Mouse (Mus musculus): ENCODE results near the gene Peg12.

The Peg12 gene

DNA sequence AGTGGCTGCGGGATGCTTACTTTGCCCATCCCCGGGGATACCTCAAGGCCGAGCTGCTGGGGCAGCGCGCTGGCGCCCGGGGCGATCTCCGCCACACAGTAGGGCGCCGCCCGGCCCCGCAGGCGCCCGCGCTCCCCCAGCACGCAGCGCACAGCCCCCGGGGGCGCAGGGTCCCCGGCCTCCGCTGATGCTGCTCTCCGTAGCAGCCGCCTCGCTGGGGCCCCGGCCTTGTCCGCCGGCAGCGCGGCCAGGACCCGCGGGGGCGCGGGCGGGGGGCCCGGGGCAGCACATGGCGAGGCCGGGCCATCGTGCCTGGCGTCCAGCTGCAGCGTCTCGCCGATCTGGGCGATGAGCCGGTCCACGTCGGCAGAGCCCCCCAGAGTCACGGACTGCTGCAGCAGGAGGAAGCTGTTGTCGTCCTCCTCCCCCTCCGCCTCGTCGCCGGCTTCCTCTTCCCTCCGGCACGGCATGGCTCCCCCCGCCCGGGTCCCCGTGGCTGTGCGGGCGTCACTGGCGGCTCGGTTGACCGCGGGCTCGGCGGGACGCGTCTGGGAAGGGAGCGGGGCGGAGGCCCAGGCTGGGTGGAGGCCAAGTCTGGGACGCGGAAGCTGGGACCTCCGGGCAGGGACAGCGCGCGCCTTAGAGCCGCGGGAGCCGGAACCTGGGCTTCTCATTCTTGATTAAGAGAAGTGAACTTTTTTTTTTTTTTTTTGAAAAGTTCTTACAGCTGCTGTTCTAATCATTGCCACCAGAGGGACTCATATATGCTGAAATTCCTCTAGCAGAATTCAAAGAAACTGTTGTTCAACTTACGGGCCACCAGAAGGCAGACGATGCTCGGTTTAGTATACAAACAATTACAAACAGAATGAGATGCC lies at the start of gene Peg12:
Gene Peg12 (minus strand): TSS at position 633 of the 878 bp plus-strand sequence.
- DNase-seq (ENCODE audit: low spot score in 2 of 2): peak; percentile 4 to 24

DNA sequence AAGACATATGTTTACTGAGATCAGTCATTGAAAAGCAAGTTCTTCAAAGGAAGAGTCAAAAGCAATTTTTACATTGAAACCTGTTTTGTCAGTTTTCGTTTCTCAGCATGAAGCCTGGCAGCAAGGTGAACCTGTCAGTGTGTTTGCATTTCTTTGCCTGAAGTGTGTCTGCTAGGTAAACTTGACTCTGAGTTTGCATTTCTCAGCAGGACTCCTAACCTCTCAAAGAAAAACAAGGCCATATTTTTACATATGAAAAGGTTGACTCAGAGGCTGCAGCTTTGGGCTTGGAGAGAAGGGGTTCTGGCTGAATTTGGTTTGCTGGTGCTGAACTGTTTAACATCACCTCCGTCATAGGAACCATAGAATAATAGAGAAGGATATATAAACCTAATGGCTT lies 21.8 kb upstream of the Peg12 start:
- DNase-seq (ENCODE audit: low spot score in 2 of 2): no peak

DNA sequence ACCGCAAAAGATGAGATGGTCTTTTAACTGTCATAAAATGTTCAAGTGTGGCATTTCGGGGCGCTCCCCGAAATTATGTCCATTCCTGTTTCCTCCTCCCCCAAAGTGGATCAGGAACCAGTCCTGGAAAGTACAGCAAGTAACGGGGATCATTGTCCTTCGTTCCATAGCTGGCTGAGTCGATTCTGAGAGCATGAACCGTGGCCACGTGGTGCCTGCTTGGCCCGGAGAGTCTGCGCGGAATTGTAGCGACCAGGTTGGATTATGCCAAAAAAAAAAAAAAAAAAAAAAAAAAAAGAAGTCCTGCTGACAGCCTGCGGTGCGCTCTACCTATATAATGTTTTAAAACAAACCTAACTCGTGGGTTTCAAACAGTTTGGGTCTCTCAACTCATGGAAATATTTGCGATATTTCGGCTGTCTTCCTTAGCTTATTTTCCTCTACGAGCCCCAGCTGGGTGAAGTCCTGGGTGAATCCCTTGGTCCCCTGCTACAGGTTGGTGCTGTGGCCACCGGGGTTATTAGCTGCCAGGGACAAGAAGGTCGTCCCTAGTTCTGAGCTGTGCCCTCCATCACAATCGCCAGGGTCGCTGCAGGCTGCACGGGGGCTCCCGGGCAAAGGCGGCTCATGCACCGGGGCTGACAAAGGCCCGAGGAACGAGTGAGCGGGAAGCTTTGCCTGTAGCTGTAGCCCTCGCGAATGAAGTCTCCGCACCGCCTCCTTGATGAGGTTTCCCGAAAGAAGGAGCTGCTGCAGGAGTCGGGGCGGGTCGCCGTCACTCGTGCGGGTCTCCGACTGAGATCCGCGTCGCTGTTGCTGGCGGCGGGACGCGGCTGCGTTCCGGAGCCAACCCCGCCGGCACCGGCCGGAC lies 1.1 kb downstream of the Peg12 start:
- DNase-seq (ENCODE audit: low spot score in 2 of 2): peak; percentile 4 to 9

DNA sequence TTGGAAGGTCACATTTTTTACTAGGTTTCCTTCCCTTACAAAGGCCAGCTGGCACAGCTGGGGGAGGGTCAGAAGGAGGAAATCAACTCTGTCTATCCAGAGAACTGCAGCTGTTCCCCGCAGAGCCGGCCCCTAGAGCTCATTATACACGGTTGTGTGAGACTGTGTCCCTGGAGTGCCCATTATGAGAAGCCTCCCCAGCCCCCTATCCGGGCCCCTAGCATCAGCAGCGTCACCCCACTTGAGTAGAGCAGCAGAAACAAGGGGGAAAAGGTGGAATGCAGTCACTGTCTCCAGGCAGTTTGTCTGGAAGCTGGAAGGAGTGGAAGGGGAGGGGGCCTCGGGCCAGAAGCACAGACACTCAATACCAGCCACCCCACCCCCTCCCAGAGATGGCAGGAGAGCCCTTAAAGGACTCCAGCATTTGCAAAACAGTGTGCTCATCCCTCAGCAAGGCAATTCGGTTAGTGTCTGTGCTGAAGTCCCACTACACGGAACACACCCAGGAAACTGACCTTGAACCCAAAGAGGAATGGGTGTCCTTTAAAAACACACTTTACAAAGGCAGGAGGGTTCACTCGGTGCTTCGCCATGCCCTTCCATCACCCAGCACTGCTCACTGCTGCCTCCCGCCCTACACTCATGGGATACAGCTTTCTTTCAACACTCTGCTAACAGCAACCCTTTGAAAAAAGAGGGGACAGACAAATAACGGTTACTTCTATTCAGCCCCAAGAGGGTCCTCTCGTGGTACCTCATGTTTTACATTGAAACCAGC lies 1.9 kb downstream of the Peg12 start:
- no peak for DNase-seq (ENCODE audit: low spot score in 2 of 2)

DNA sequence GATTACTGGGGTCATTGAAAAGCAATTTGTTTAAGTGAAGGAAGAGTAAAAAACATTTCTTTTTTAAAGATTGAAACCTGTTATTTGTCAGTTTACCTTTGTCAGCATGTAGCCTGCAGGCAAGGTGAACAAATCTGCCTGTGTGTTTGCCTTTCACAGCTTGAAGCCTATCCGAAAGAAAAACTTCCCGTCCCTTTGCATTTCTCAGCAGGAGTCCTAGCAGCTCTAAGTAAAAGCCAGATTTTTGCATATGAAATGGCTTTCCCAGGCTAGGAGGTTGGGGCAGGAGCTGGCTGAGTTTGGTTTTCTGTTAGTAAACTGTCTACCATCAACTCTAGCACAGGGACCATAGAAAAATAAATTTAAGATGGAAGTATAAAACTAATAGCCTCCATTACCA lies 12.0 kb downstream of the Peg12 start:
- DNase-seq (ENCODE audit: low spot score in 2 of 2): no peak

DNA sequence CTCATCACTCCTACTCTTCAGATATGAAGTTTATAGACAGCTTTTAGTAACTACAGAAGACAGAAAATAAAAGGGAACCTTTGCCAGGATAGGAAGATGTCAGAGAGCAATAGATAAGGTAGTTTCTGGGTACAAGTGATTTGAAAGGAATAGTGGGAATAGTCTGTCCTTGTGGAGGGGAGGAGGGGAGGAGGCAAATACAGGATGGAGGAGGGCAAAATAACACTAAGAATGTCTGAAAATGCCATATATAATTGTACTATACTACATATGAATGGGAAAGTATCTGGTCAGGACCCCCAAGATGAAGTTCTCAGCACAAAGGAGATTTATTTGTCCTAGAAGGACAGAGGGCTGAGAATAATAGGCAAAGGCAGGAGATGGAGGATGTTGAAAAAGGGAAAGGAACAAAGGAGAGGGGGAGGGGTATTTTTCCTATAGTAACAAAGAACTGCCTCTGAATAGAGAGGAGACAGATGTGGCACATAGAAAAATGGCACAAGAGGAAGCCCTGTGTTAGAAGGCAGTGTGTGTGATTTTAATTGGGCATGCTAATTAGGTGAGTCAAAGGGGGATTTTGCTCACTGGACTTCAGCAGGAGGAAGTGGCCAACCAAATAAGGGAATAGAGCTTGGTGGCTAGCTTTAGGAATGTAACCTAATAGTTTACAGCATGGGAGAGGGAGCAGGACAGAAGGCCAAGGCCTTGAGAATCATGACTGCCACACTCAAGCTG lies 18.7 kb downstream of the Peg12 start:
- DNase-seq (ENCODE audit: low spot score in 2 of 2): no peak

DNA sequence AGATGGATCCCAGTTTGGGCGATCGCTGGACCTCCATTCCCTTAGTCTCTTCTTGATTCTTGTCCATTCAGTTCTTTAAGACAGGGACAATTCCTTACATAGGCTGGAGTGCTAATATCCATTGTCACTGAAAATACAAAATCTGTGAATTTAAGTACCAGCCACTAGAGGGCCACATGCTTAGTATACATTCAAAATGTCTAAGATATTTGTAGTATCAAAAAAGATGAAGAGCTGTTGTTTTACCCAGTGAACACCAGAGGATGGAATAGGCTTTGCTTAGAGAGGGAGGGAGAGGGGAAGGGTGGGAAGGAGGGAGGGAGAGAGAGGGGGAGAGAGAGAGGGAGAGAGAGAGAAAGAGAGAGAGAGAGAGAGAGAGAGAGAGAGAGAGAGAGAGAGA lies 27.9 kb downstream of the Peg12 start:
- no peak for DNase-seq (ENCODE audit: low spot score in 2 of 2)

DNA sequence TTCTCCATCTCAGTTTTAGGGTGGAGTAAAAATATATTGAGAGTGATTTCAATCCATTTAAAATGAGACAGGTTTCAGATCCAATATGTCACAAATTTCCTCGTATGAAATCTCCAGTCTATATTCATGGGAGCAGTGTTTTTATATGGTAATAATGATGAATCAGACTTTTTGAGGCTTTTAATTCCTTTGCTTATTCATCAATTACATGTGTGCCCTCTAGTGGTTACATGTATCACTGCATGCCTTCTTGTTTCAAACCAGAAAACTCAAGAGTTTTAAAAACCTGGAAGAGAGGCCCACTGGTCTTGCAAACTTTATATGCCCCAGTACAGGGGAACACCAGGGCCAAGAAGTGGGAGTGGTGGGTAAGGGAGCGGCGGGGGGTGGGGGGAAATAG lies 31.1 kb downstream of the Peg12 start:
- no peak for DNase-seq (ENCODE audit: low spot score in 2 of 2)

DNA sequence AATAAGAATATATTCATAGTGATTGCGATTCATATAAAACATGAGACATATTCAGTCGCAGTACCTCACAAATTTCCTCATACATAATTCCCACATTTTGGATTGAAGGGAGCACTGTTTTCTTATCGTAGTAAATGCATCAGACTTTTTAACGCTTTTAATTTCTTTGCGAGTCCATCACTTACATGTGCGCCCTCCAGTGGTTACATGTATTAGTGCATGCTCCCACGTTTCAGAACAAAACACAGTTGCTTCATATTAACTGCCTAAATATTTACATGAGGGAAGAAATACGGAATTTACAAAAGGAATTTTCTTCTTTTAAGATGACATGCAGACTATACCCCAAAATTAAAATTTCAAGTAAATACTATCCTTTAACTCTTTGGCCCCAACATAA lies 36.0 kb downstream of the Peg12 start:
- peak; percentile 6 to 7 for DNase-seq (ENCODE audit: low spot score in 2 of 2)

DNA sequence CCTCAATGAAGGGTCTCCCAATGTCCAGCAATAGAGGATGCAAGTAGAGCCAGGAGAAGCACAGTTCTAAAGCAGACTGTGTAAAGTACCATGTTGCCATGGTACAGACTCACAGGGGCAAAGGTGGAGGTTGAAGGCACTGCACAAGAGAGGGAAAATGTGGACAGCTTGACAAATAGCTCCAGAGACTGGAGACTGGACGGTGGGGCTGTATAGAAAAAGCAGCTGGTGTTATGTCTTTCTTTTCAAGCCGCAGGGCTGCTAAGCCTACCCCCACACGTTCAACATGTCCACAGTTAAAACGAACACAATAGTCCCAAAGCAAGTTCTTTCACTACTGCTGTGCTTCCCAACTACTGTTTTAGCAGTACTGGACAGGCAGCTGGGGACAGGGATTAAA lies 41.1 kb downstream of the Peg12 start:
- DNase-seq (ENCODE audit: low spot score in 2 of 2): no peak

DNA sequence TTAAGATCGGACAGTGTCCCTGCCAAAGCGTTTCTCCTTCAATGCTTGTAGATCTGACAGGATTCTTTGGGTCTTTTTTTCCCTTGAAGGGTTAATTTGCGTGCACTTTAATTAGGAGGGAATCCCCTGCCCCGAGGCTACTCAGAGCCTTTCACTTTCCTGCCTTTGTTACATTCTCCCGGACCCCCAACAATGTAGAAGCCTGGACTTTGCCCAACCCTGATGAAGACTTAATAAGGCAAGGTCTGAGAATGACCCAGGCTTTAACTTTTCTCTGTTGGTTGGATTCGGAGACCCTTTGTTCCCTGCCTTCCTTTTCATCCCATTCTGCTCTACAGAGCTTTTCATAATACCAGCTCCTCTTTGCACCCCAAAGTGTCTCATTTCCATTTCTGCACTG lies 43.7 kb downstream of the Peg12 start:
- DNase-seq (ENCODE audit: low spot score in 2 of 2): no peak

DNA sequence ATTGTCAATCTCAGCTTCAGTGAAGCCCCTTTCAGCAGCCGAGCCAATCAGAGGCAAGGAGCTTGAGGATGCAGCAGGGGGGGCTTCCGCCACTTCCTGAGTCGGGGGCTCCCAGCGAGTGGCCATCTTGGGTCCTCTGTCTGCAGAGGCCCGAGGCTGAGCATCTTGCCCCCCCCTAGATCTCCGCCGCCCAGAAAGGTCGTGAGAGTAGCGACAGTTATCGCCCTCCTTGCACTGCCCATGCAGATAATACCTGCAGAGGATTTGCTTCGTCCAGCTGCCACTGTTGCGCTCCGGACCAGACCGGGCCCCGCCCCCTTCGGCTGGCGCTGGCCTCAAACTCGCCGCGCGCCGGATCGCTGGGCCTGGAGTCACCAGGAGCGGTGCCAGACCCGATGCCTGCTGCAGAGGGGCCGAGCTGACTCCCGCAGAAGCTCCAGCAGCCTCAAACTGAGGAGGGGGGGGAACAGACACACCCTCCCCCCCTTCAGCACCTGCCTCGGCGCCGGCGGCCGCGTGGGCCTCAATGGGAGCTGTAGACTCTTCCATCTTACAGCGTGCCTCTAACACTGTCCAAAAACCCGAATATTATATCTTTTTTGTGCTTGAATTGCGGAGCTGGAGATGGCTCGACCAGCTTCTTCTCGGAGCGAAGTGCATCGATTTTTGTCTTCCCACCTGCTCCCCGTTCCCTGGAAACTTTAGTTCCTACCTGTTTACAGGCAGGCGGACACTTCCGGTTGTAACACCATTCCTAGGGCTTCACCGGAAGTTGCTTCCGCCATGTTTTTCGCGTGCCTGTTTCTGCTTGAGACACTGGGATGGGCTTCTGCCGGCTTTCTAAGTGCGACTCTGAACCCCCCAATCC lies 44.6 kb downstream of the Peg12 start, which contains the start of gene Mkrn3:
Gene Mkrn3 (minus strand): TSS at position 647 of the 868 bp plus-strand sequence.
- peak; percentile 10 to 11 for DNase-seq (ENCODE audit: low spot score in 2 of 2)

DNA sequence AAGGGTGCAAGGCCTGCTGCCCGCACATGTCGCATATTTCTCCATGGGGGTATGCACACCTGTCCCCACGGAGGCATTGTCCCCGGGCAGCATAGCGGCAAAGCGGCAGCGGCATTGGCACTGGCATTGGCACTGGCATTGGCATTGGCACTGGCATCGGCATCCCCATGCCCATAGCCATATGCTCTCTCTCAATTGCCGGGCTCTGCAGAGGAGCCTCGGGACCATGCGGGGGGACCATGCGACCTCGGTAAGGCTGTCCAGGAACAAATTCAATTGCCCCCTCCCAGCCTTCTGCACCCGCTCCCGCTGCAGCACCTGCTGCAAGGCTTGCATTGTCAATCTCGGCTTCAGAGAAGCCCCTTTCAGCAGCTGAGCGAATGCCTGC lies 45.2 kb downstream of the Peg12 start:
- DNase-seq (ENCODE audit: low spot score in 2 of 2): no peak

DNA sequence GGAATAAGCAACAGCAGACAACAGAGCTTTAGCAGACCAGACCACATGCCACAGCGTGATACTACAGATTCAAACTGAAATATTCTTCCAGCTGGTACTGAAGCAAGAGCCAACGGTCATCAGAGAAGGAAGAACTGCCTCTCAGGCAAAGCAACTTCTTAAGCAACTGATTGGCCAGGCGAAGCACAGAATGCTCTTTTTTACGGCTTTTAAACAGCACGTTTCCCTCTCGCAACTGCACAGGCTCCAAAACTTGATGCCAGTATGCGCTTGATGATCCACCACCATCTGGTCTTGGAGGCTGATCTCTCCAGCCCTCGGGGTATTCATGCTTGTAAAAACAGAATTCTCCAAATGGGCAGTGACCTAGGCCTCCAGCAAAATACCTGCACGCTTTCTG lies 46.0 kb downstream of the Peg12 start:
- DNase-seq (ENCODE audit: low spot score in 2 of 2): no peak

DNA sequence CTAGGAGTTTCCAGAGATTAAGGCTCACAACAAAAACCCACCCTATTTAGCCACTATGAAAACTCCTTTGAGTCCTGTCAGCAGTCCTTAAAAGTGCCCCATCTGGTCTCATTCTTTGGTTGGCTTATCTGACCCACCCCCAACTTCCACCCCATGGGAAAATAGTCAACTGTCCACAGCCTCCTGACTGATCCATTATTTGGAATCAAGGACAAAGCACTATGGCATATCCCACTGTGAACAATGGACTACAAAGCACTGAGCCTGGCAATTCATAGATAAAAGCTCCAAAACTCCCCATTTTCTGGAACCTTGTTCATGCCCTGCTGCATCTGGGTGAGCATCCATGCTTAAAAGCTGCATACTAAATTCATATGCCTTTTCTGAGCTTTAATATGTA lies 48.1 kb downstream of the Peg12 start:
- DNase-seq (ENCODE audit: low spot score in 2 of 2): no peak

DNA sequence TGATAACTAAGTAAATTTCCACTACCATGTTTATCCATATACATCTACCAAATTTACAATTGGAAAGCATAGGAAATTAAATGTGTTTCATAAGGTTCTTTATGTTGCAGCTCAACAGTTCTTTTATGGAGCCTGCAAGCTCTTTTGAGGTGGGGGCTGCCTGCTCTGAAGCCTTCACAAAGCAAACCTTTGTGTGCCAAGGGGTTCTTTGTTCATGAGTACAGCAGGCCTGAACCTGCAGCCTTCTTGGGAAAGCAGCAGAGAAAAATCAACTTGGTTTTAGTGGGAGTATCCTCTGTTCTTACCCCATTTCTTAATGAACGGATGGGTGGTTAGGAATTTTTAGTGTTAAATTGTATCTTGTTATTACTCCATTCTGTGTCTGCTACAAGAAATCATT lies 49.1 kb downstream of the Peg12 start:
- no peak for DNase-seq (ENCODE audit: low spot score in 2 of 2)

All from right cerebral cortex, adult 2 months (tissue).